Mouse (Mus musculus) heart, embryonic 12.5 days (tissue): ENCODE measurements around the gene Borcs7. TPM values are rescaled to one million over a fixed set of nuclear protein-coding genes. Genes with fewer than 3 reads are reported as not detected.

Experiments used
- ATAC-seq: fragments of 200-750 bp; cut with Nextera tagmentation; 2 replicates; pipeline ENCODE4 v1.8.0; 2017; ENCODE audit warnings: moderate TSS enrichment, moderate library complexity; ENCODE audit not compliant: insufficient number of reproducible peaks, low FRiP score
- H3K27ac ChIP-seq: fragments of 300-500 bp; sonication (generic); 2 replicates; pipeline ENCODE4 v1.5.1; 2016; ENCODE audit warnings: mild to moderate bottlenecking, moderate library complexity; ENCODE audit not compliant: poor library complexity, severe bottlenecking
- H3K27me3 ChIP-seq: fragments of 300-500 bp; sonication (generic); replicated peaks from 2 replicates; pipeline ENCODE4 v1.6.1; 2016; ENCODE audit warnings: mild to moderate bottlenecking, moderate library complexity
- H3K36me3 ChIP-seq: fragments of 300-500 bp; sonication (generic); 2 replicates; pipeline ENCODE4 v1.6.1; 2016; ENCODE audit warnings: mild to moderate bottlenecking, moderate library complexity
- H3K4me1 ChIP-seq: fragments of 300-500 bp; sonication (generic); replicated peaks from 2 replicates; pipeline ENCODE4 v1.6.1; 2016; ENCODE audit warnings: mild to moderate bottlenecking
- H3K4me2 ChIP-seq: fragments of 300-500 bp; sonication (generic); 2 replicates; pipeline ENCODE4 v1.6.1; 2016; ENCODE audit warnings: mild to moderate bottlenecking, moderate library complexity
- H3K4me3 ChIP-seq: fragments of 300-500 bp; sonication (generic); 2 replicates; pipeline ENCODE4 v1.5.1; 2016; ENCODE audit warnings: mild to moderate bottlenecking
- H3K9ac ChIP-seq: fragments of 300-500 bp; sonication (generic); 2 replicates; pipeline ENCODE4 v1.6.1; 2016; ENCODE audit warnings: mild to moderate bottlenecking, moderate library complexity
- H3K9me3 ChIP-seq: fragments of 300-500 bp; sonication (generic); replicated peaks from 2 replicates; pipeline ENCODE4 v1.6.1; 2016; ENCODE audit warnings: mild to moderate bottlenecking, moderate library complexity
- WGBS: fragments of 180-500 bp; shearing (Covaris S2); methylation state at CpG from one replicate; pipeline ENCODE4 v1.1.7; 2016; 5-methylcytosine and 5-hydroxymethylcytosine counted together
- polyA plus RNA-seq: library from polyadenylated mRNA; unstranded; fragments of >200 nt; fragmentation: Nextera tagmentation; extraction: Ambion mirVana; gene quantifications from 2 replicates; pipeline ENCODE4 v1.2.1, GENCODE M21; 2016

Borcs7 gene
- polyA plus RNA-seq, 1 experiment from 2014 or later: 16.3 TPM

DNA sequence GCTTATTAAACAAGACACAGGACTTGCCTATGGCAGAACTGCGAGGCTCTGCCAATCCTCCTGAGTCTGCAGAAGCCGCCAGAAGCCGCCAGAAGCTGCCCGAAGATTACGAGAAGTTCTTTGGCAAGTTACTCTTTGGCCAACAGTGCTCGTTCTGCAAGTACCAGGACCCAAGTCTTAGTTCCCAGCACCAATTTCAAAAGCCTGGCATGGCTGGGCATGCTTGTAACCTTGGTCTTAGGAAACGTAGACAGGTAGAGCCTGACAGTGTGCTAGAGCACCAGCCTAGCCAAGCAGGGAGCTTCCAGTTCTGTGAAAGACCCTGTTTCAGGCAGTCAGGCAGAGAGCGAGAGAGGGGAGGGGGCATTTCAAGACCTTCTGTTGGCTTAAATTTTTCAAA lies 6.8 kb downstream of the Borcs7 start:
- Histone ChIP-seq H3K4me3 (no peak overlapping the region), H3K27ac (no peak overlapping the region), H3K36me3 (peaks cover 40% of the 10 kb centered on the region), H3K4me2 (no peak overlapping the region), H3K9me3 (no peaks in the 10 kb centered on the region), H3K9ac (no peak overlapping the region), H3K27me3 (no peaks in the 10 kb centered on the region), H3K4me1 (no peaks in the 10 kb centered on the region)
- 90% methylated on average over 8 of the region's 8 CpGs for WGBS
- ATAC-seq: no peak

DNA sequence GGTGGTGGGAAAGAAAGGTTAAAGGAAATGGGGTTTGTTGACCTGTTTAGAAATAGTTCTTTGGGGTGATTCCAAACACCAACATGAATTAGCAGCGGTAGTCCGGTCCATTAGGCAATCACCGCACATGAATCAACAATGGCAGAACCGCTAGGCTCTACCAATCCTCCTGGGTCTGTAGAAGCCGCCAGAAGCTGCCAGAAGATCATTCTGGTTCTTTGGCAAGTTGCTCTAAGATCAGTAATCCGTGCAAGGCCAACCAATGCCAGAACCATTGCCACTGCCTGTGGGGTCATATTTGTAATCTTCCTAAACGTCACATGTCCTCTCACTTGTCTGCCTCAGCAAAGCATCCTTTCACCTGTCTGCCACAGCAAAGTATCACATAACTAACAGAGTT lies 7.2 kb downstream of the Borcs7 start:
- 93% methylated on average over 7 of the region's 7 CpGs for WGBS
- Histone ChIP-seq H3K27ac (no peak overlapping the region), H3K27me3 (no peaks in the 10 kb centered on the region), H3K4me1 (no peaks in the 10 kb centered on the region), H3K9ac (no peak overlapping the region), H3K4me3 (no peak overlapping the region), H3K36me3 (peaks cover 43% of the 10 kb centered on the region), H3K4me2 (no peak overlapping the region), H3K9me3 (no peaks in the 10 kb centered on the region)
- no peak for ATAC-seq

DNA sequence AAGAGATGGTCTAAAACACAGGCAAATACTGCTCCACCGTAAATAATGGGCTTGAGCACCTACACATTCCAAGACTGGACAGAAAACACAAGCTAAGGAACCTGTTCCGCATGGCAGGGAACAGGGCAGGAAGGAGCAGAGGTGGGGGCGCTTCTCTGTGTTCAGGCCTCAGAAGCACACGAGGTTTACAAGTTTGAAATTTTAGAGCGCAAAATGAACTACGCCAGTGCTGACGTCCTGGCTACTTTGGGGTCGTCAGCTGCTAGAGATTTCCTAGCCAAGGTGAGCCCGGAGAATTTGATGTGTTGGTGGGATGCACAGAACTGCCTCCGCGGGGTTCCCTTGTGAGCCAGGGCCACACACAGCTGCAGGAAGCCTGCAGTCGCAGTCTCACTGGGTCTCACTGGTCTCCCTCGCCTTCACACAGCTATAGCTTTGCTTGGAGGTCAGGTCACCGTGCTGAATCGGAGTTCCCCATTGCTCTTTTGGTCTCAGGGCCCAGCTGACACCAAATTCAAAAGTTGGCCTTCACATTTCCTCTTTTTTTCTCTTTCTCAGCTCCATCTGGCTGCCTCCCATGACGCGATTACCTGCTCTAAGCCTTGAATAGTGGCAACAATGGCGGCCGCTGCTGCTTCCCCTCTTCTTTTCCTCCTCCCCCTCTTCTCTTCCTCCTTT lies 8.3 kb downstream of the Borcs7 start:
- H3K9ac ChIP-seq: no peak overlapping the region
- H3K9me3 ChIP-seq: no peaks in the 10 kb centered on the region
- no peak overlapping the region for H3K4me3 ChIP-seq
- H3K4me2 ChIP-seq: no peak overlapping the region
- H3K27me3 ChIP-seq: no peaks in the 10 kb centered on the region
- H3K36me3 ChIP-seq: peaks cover 45% of the 10 kb centered on the region
- H3K4me1 ChIP-seq: no peaks in the 10 kb centered on the region
- no peak for ATAC-seq
- no peak overlapping the region for H3K27ac ChIP-seq
- WGBS: 61% methylated on average over 19 of the region's 19 CpGs

GRCm38 (mm10) chr19:46699011-46699481 lies 9.3 kb downstream of the Borcs7 start:
- no peaks in the 10 kb centered on the region for H3K4me1 ChIP-seq
- WGBS: 74% methylated on average over 10 of the region's 10 CpGs
- H3K9ac ChIP-seq: no peak overlapping the region
- H3K27me3 ChIP-seq: no peaks in the 10 kb centered on the region
- no peak overlapping the region for H3K27ac ChIP-seq
- H3K36me3 ChIP-seq: peaks cover 45% of the 10 kb centered on the region
- no peaks in the 10 kb centered on the region for H3K9me3 ChIP-seq
- no peak overlapping the region for H3K4me3 ChIP-seq
- no peak overlapping the region for H3K4me2 ChIP-seq
- 0 out of 2 replicates have a peak, but pooled peaks have one; percentile 25 for ATAC-seq

GRCm38 (mm10) chr19:46701156-46701555 lies 11.4 kb downstream of the Borcs7 start:
- WGBS: 87% methylated on average over 9 of the region's 9 CpGs
- no peaks in the 10 kb centered on the region for H3K9me3 ChIP-seq
- H3K27ac ChIP-seq: no peak overlapping the region
- peaks cover 30% of the 10 kb centered on the region for H3K36me3 ChIP-seq
- ATAC-seq: no peak
- H3K4me2 ChIP-seq: no peak overlapping the region
- H3K9ac ChIP-seq: no peak overlapping the region
- H3K27me3 ChIP-seq: no peaks in the 10 kb centered on the region
- no peaks in the 10 kb centered on the region; the same call in 1 of the 2 replicates for H3K4me1 ChIP-seq
- no peak overlapping the region for H3K4me3 ChIP-seq

- Histone ChIP-seq H3K4me3 (no peak overlapping the region), H3K9me3 (no peaks in the 10 kb centered on the region), H3K9ac (no peak overlapping the region), H3K36me3 (peaks cover 28% of the 10 kb centered on the region), H3K27ac (no peak overlapping the region), H3K27me3 (no peaks in the 10 kb centered on the region), H3K4me2 (no peak overlapping the region), H3K4me1 (peaks cover 20% of the 10 kb centered on the region)
- no peak for ATAC-seq
- 42% methylated on average over 7 of the region's 7 CpGs for WGBS
Measured at GRCm38 (mm10) chr19:46705779-46706495, 16.2 kb downstream of the Borcs7 start.

DNA sequence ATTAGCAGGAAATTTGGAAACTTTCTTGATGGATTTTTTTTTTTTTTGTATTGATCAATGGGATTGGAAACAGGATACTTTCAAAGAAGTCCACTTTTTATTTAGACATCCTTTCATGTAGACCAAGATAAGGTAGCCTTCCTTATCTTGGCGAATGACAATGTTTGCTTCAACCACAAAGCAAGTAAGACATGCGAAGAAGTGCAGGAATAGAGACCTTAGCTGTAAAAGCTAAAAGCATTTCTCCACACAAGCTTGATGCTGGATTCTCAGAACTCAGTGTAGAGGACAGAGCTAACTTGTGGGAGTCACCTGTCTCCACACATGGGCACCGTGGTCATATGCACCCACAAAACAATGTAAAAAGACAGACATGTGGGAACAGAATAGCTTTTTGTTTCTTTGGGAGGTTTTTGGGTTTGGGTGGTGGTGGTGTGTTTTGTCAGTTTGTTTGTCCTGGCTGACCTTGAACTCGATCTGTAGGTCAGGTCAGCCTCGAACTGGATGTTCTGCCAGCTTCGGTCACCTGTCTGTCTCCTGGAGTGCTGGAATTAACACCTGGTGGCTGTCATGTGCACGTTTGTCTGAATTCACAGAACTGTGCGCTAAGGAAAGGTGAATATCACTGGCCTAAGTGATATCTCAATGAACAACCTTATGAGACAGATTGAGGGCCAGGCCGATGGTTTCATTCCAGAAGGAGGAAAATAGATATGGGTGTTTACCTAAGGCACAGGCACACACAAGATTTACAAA lies 17.0 kb downstream of the Borcs7 start:
- peak overlapping the region; percentile 87 for H3K4me2 ChIP-seq
- no peak for ATAC-seq
- no peaks in the 10 kb centered on the region for H3K9me3 ChIP-seq
- peaks cover 20% of the 10 kb centered on the region for H3K4me1 ChIP-seq
- H3K27me3 ChIP-seq: no peaks in the 10 kb centered on the region
- no peak overlapping the region for H3K27ac ChIP-seq
- peak overlapping the region; percentile 73 for H3K4me3 ChIP-seq
- WGBS: 63% methylated on average over 9 of the region's 9 CpGs
- no peak overlapping the region; the same call in 1 of the 2 replicates for H3K9ac ChIP-seq
- H3K36me3 ChIP-seq: peaks cover 23% of the 10 kb centered on the region

GRCm38 (mm10) chr19:46707296-46708151 lies 17.8 kb downstream of the Borcs7 start, which contains the start of gene As3mt:
As3mt (plus strand) TSS chr19:46707458.
- H3K4me2 ChIP-seq: peak within 1 kb of the TSS; percentile 87
- H3K27me3 ChIP-seq: no peaks in the 10 kb centered on the region
- H3K36me3 ChIP-seq: peaks cover 18% of the 10 kb centered on the region
- H3K9ac ChIP-seq: peak within 1 kb of the TSS; percentile 75
- peak within 1 kb of the TSS; percentile 73 for H3K4me3 ChIP-seq
- H3K4me1 ChIP-seq: peaks cover 20% of the 10 kb centered on the region
- 7% methylated on average over 31 of the region's 31 CpGs for WGBS
- ATAC-seq: peak; percentile 87
- peak within 1 kb of the TSS; percentile 28 for H3K27ac ChIP-seq
- no peaks in the 10 kb centered on the region for H3K9me3 ChIP-seq

DNA sequence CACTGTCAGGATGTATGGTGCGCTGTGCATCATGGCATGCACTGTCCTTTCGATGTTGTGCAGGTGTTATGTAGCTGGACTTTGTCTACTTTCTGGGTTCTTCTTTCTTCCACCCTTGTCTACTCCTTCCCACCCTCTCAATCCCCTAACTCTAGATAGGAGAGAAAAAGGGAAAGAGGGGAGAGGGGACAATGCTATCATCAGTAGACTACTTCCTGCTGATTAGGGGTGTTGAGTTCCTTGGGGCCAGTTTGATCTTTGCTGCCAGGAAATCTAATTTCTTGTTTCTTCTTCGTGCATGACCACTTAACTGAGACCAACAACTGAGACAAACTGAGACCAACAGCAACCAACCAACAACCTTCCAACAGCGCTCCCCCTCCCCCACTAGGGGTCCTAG lies 20.9 kb downstream of the Borcs7 start:
- Histone ChIP-seq H3K4me1 (peaks cover 20% of the 10 kb centered on the region), H3K9ac (no peak overlapping the region), H3K27ac (no peak overlapping the region), H3K36me3 (peaks cover 33% of the 10 kb centered on the region), H3K27me3 (no peaks in the 10 kb centered on the region), H3K4me2 (no peak overlapping the region), H3K9me3 (no peaks in the 10 kb centered on the region), H3K4me3 (no peak overlapping the region)
- no peak for ATAC-seq
- WGBS: 72% methylated on average over 4 of the region's 4 CpGs

- peaks cover 8% of the 10 kb centered on the region for H3K9me3 ChIP-seq
- 94% methylated on average over 8 of the region's 8 CpGs for WGBS
- H3K9ac ChIP-seq: no peak overlapping the region
- H3K4me2 ChIP-seq: no peak overlapping the region
- no peaks in the 10 kb centered on the region for H3K4me1 ChIP-seq
- H3K4me3 ChIP-seq: no peak overlapping the region
- ATAC-seq: no peak
- H3K27me3 ChIP-seq: no peaks in the 10 kb centered on the region
- H3K27ac ChIP-seq: no peak overlapping the region
- peaks cover 54% of the 10 kb centered on the region for H3K36me3 ChIP-seq
Measured at GRCm38 (mm10) chr19:46714234-46714633, 24.5 kb downstream of the Borcs7 start.
